Mouse (Mus musculus): ENCODE results near the gene Gch1.

- TF ChIP-seq CTCF (IDR thresholded peaks at IDR 0.05; ENCODE audit: low read depth, low read length) = no peak
- no peak for TF ChIP-seq POLR2A (IDR thresholded peaks at IDR 0.05; ENCODE audit: extremely low read depth, insufficient read depth, low read length)
Observed at GRCm38 (mm10) chr14:47136637-47137036, 52.6 kb downstream of the Gch1 start.

Data from liver, adult 2 months (tissue).